Mouse (Mus musculus) cerebellum, adult 8-10 months (tissue): Measurements from ENCODE around the gene U2af2.
A peak's percentile ranks its signal among the peaks of the same experiment; 100 is the strongest.
"Not testable (repeated sequence)": the region's sequence is repeated elsewhere in the genome, so short reads cannot be mapped to it uniquely, and the experiment has no call there.

ENCODE experiments used
- DNase-seq: peaks from one replicate; pipeline ENCODE4 v3.0.0; 2022

The U2af2 gene

GRCm38 (mm10) chr7:5079365-5080009 lies 17.5 kb downstream of the U2af2 start:
- DNase-seq, result not testable (repeated sequence)

- peak; percentile 94 for DNase-seq
Measured at GRCm38 (mm10) chr7:5080010-5080751, 18.2 kb downstream of the U2af2 start, which contains the start of gene Epn1. TSS of gene Epn1 (plus strand) at chr7:5080235.

- no peak for DNase-seq
Measured at GRCm38 (mm10) chr7:5080815-5081214, 18.9 kb downstream of the U2af2 start.

GRCm38 (mm10) chr7:5081241-5081640 lies 19.3 kb downstream of the U2af2 start:
- no peak for DNase-seq

- DNase-seq, result no peak
Measured at GRCm38 (mm10) chr7:5081939-5082338, 20.0 kb downstream of the U2af2 start.

GRCm38 (mm10) chr7:5083325-5084105 lies 21.6 kb downstream of the U2af2 start:
- no peak for DNase-seq

GRCm38 (mm10) chr7:5085512-5085911 lies 23.6 kb downstream of the U2af2 start:
- no peak for DNase-seq

- DNase-seq, result no peak
Measured at GRCm38 (mm10) chr7:5086921-5087440, 25.0 kb downstream of the U2af2 start.

- no peak for DNase-seq
Measured at GRCm38 (mm10) chr7:5087886-5088285, 25.9 kb downstream of the U2af2 start.

GRCm38 (mm10) chr7:5089853-5090252 lies 27.9 kb downstream of the U2af2 start:
- no peak for DNase-seq

GRCm38 (mm10) chr7:5091008-5091728 lies 29.2 kb downstream of the U2af2 start:
- DNase-seq, result no peak

- DNase-seq, result peak; percentile 2
Measured at GRCm38 (mm10) chr7:5092381-5092780, 30.4 kb downstream of the U2af2 start.

GRCm38 (mm10) chr7:5092831-5093510 lies 31.0 kb downstream of the U2af2 start:
- peak; percentile 1 for DNase-seq

GRCm38 (mm10) chr7:5098769-5099168 lies 36.8 kb downstream of the U2af2 start:
- DNase-seq, result no peak

- DNase-seq, result no peak
Measured at GRCm38 (mm10) chr7:5099796-5100195, 37.9 kb downstream of the U2af2 start.

GRCm38 (mm10) chr7:5101066-5101663 lies 39.2 kb downstream of the U2af2 start:
- DNase-seq, result no peak

- DNase-seq, result no peak
Measured at GRCm38 (mm10) chr7:5102564-5102963, 40.6 kb downstream of the U2af2 start.

GRCm38 (mm10) chr7:5108272-5108671 lies 46.3 kb downstream of the U2af2 start:
- no peak for DNase-seq

- DNase-seq, result no peak
Measured at GRCm38 (mm10) chr7:5109301-5109700, 47.4 kb downstream of the U2af2 start.

- no peak for DNase-seq
Measured at GRCm38 (mm10) chr7:5112701-5113100, 50.8 kb downstream of the U2af2 start.

- no peak for DNase-seq
Measured at GRCm38 (mm10) chr7:5116850-5117249, 54.9 kb downstream of the U2af2 start, which contains the start of gene Rfpl4. TSS of gene Rfpl4 (minus strand) at chr7:5116950.

- no peak for DNase-seq
Measured at GRCm38 (mm10) chr7:5125078-5125477, 63.1 kb downstream of the U2af2 start.
